Mouse (Mus musculus): Measurements from ENCODE around the gene Cmtm6. TPM values are rescaled to one million over a fixed set of nuclear protein-coding genes. Genes with fewer than 3 reads are reported as not detected.
A peak's percentile ranks its signal among the peaks of the same experiment; 100 is the strongest.

Gene Cmtm6
- total and polyA plus RNA-seq, 2 experiments, result 58.8 to 69.0 TPM

GRCm38 (mm10) chr9:114699262-114699661 lies 31.7 kb upstream of the Cmtm6 start:
- 76% methylated on average over 6 of the region's 6 CpGs for WGBS
- Histone ChIP-seq H3K79me2 (ENCODE audit: control insufficient read depth, insufficient read depth, low read length) (peaks cover 15% of the 10 kb centered on the region; the same call in 1 of the 2 replicates), H3K27me3 (ENCODE audit: control insufficient read depth, insufficient read depth, low read length) (no peaks in the 10 kb centered on the region), H3K4me3 (ENCODE audit: insufficient read depth, low read depth, low read length) (no peak overlapping the region), H3K27ac (replicated peaks; ENCODE audit: insufficient read depth, low read depth, low read length) (no peak overlapping the region), H3K9ac (ENCODE audit: low read depth, low read length) (no peak overlapping the region), H3K4me1 (ENCODE audit: control insufficient read depth, insufficient read depth, low read length) (peaks cover 9% of the 10 kb centered on the region), H3K36me3 (ENCODE audit: control insufficient read depth, insufficient read depth, low read length) (no peaks in the 10 kb centered on the region; the same call in none of the 2 replicates)
- no peak for DNase-seq (ENCODE audit: extremely low read depth, low read depth, low spot score)
- no peak for TF ChIP-seq CTCF (IDR thresholded peaks at IDR 0.05; ENCODE audit: low read depth, low read length)
- no peak for TF ChIP-seq POLR2A (IDR thresholded peaks at IDR 0.05; ENCODE audit: extremely low read depth, insufficient read depth, low read length)

DNA sequence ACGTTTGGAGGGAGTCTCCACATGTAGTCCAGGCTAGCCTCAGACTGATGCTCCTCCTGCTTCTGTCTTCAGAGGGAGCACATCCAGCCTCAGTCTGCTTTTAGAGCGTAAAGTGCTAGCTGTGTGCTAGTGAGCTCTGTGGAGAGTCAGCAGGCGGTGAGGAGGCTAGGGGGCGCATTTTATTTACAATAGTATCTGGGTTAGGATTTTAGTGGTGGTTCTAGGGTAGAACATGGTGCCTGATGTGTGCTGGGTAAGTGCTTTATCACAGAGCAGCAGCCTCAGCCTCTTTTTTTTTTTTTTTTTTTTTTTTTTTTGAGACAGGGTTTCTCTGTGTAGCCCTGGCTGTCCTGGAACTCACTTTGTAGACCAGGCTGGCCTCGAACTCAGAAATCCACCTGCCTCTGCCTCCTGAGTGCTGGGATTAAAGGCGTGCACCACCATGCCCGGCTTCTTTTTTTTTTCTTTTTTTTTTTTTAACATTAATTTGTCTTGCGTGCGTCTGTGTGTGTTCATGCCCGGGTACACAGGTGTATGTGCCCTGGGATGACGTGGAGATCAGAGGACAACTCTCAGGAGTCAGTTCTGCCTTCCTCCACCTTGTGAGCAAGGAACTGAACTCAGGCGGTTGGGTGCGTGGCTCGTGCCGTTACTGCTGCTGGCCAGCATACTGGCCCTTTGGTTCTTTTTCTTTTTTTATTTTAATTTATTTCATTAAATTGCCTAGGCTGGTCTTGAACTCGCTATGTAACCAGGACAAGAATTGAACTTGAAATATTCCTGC lies 30.8 kb upstream of the Cmtm6 start:
- peaks cover 9% of the 10 kb centered on the region for H3K4me1 ChIP-seq (ENCODE audit: control insufficient read depth, insufficient read depth, low read length)
- no peak overlapping the region for H3K27ac ChIP-seq (replicated peaks; ENCODE audit: insufficient read depth, low read depth, low read length)
- H3K27me3 ChIP-seq (ENCODE audit: control insufficient read depth, insufficient read depth, low read length), result no peaks in the 10 kb centered on the region
- H3K4me3 ChIP-seq (ENCODE audit: insufficient read depth, low read depth, low read length), result no peak overlapping the region
- WGBS, result 93% methylated on average over 16 of the region's 16 CpGs
- peaks cover 12% of the 10 kb centered on the region; the same call in 1 of the 2 replicates for H3K79me2 ChIP-seq (ENCODE audit: control insufficient read depth, insufficient read depth, low read length)
- TF ChIP-seq CTCF (IDR thresholded peaks at IDR 0.05; ENCODE audit: low read depth, low read length) (no peak), POLR2A (IDR thresholded peaks at IDR 0.05; ENCODE audit: extremely low read depth, insufficient read depth, low read length) (no peak)
- H3K36me3 ChIP-seq (ENCODE audit: control insufficient read depth, insufficient read depth, low read length), result no peaks in the 10 kb centered on the region; the same call in none of the 2 replicates
- no peak overlapping the region for H3K9ac ChIP-seq (ENCODE audit: low read depth, low read length)
- no peak for DNase-seq (ENCODE audit: extremely low read depth, low read depth, low spot score)

- Histone ChIP-seq H3K27ac (replicated peaks; ENCODE audit: insufficient read depth, low read depth, low read length) (no peak overlapping the region), H3K36me3 (ENCODE audit: control insufficient read depth, insufficient read depth, low read length) (peaks cover 8% of the 10 kb centered on the region), H3K9ac (ENCODE audit: low read depth, low read length) (no peak overlapping the region), H3K4me1 (ENCODE audit: control insufficient read depth, insufficient read depth, low read length) (peaks cover 9% of the 10 kb centered on the region), H3K27me3 (ENCODE audit: control insufficient read depth, insufficient read depth, low read length) (no peaks in the 10 kb centered on the region), H3K79me2 (ENCODE audit: control insufficient read depth, insufficient read depth, low read length) (peaks cover 12% of the 10 kb centered on the region; the same call in 1 of the 2 replicates), H3K4me3 (ENCODE audit: insufficient read depth, low read depth, low read length) (no peak overlapping the region)
- 26% methylated on average over 2 of the region's 2 CpGs for WGBS
- peak; percentile 62 for DNase-seq (ENCODE audit: extremely low read depth, low read depth, low spot score)
- TF ChIP-seq CTCF (IDR thresholded peaks at IDR 0.05; ENCODE audit: low read depth, low read length) (no peak), POLR2A (IDR thresholded peaks at IDR 0.05; ENCODE audit: extremely low read depth, insufficient read depth, low read length) (no peak)
Observed at GRCm38 (mm10) chr9:114701031-114701430, 29.9 kb upstream of the Cmtm6 start.

DNA sequence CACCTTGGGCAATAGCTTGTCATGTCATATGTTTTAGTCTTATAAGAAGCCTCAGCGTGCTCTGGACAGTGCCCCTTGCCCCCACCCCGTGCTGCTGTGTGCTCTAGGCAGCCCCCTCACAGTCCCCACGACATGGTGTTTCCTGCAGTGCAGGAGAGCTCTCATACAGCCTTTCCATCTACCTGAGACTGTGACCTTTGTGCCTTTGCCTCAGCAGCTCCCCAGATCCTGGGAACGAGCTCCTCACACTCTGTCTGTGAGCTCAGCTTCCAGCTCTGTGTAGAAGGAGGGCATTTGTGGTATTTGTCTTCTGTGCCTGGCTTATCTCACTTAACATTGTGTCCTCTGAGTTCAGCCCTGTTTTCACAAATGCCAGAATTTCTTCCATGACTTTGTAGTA lies 29.0 kb upstream of the Cmtm6 start:
- Histone ChIP-seq H3K27ac (replicated peaks; ENCODE audit: insufficient read depth, low read depth, low read length) (no peak overlapping the region), H3K79me2 (ENCODE audit: control insufficient read depth, insufficient read depth, low read length) (peaks cover 12% of the 10 kb centered on the region; the same call in 1 of the 2 replicates), H3K27me3 (ENCODE audit: control insufficient read depth, insufficient read depth, low read length) (no peaks in the 10 kb centered on the region), H3K9ac (ENCODE audit: low read depth, low read length) (no peak overlapping the region), H3K36me3 (ENCODE audit: control insufficient read depth, insufficient read depth, low read length) (peaks cover 13% of the 10 kb centered on the region), H3K4me3 (ENCODE audit: insufficient read depth, low read depth, low read length) (no peak overlapping the region), H3K4me1 (ENCODE audit: control insufficient read depth, insufficient read depth, low read length) (peaks cover 8% of the 10 kb centered on the region)
- peak; percentile 18 for DNase-seq (ENCODE audit: extremely low read depth, low read depth, low spot score)
- 68% methylated on average over 4 of the region's 4 CpGs for WGBS
- TF ChIP-seq POLR2A (IDR thresholded peaks at IDR 0.05; ENCODE audit: extremely low read depth, insufficient read depth, low read length), result no peak
- TF ChIP-seq CTCF (IDR thresholded peaks at IDR 0.05; ENCODE audit: low read depth, low read length), result no peak

- Histone ChIP-seq H3K27ac (replicated peaks; ENCODE audit: insufficient read depth, low read depth, low read length) (no peak overlapping the region), H3K27me3 (ENCODE audit: control insufficient read depth, insufficient read depth, low read length) (no peaks in the 10 kb centered on the region), H3K9ac (ENCODE audit: low read depth, low read length) (no peak overlapping the region), H3K4me3 (ENCODE audit: insufficient read depth, low read depth, low read length) (no peak overlapping the region), H3K79me2 (ENCODE audit: control insufficient read depth, insufficient read depth, low read length) (no peaks in the 10 kb centered on the region; the same call in 1 of the 2 replicates), H3K36me3 (ENCODE audit: control insufficient read depth, insufficient read depth, low read length) (peaks cover 35% of the 10 kb centered on the region), H3K4me1 (ENCODE audit: control insufficient read depth, insufficient read depth, low read length) (no peaks in the 10 kb centered on the region)
- TF ChIP-seq POLR2A (IDR thresholded peaks at IDR 0.05; ENCODE audit: extremely low read depth, insufficient read depth, low read length), result no peak
- no peak for TF ChIP-seq CTCF (IDR thresholded peaks at IDR 0.05; ENCODE audit: low read depth, low read length)
- DNase-seq (ENCODE audit: extremely low read depth, low read depth, low spot score), result no peak
- 97% methylated on average over 4 of the region's 4 CpGs for WGBS
Observed at GRCm38 (mm10) chr9:114707805-114708204, 23.1 kb upstream of the Cmtm6 start.

DNA sequence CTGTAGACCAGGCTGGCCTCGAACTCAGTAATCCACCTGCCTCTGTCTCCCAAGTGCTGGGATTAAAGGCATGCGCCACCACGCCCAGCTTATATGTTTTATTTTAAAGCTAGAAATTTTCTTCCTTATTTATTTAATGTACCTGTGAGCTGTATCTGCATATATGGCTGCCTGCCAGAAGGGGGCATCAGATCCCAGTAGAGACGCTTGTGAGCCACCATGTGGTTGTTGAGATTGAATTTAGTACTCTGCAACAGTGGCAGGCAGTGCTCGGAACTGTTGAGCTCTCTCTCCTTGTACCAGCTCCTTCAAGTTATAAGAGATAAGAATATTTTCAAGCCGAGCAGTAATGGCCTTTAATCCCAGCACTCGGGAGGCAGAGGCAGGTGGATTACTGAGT lies 20.6 kb upstream of the Cmtm6 start:
- Histone ChIP-seq H3K4me1 (ENCODE audit: control insufficient read depth, insufficient read depth, low read length) (no peaks in the 10 kb centered on the region), H3K27ac (replicated peaks; ENCODE audit: insufficient read depth, low read depth, low read length) (no peak overlapping the region), H3K4me3 (ENCODE audit: insufficient read depth, low read depth, low read length) (no peak overlapping the region), H3K79me2 (ENCODE audit: control insufficient read depth, insufficient read depth, low read length) (no peaks in the 10 kb centered on the region), H3K27me3 (ENCODE audit: control insufficient read depth, insufficient read depth, low read length) (no peaks in the 10 kb centered on the region), H3K36me3 (ENCODE audit: control insufficient read depth, insufficient read depth, low read length) (peaks cover 43% of the 10 kb centered on the region), H3K9ac (ENCODE audit: low read depth, low read length) (no peak overlapping the region)
- whole genome bisulfite sequencing, result 90% methylated on average over 7 of the region's 7 CpGs
- DNase-seq (ENCODE audit: extremely low read depth, low read depth, low spot score), result no peak
- TF ChIP-seq CTCF (IDR thresholded peaks at IDR 0.05; ENCODE audit: low read depth, low read length) (no peak; the same call in 1 of the 2 replicates), POLR2A (IDR thresholded peaks at IDR 0.05; ENCODE audit: extremely low read depth, insufficient read depth, low read length) (no peak)

All from liver, adult 2 months (tissue).